8 mouse cellular contexts compared by ENCODE assay signal in the genomic region with DNA sequence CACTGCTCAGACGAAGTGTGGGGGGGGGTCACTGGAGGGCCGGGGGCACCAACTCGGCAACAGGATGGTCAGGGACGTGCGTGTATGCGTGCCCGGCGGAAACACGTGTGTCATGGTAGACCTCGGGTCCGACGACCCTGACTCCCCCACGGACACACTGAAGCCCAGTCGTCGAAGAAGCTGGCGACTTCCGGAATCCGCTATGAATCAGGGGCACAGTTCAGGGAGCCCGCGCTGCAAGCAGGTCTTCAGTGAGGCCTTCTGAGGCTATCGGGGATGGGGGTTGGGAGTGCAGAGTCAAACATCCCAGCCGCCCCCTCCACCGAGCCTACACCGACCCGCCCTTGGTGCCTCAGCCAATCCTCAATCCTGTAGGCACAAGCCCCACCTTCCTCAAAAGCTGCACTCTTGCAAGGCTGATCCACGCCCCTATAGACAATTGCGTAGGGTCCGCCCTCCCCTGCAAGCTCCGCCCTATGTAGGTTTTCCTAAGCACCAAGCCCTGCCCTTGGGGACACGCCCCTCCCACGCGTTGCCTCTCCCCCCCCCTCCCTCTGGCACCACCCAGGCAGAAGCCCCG. TPM values are rescaled to one million over a fixed set of nuclear protein-coding genes. Genes with fewer than 3 reads are reported as not detected.
DNase-seq lines count a peak whose midpoint lies in the region; ATAC-seq and TF ChIP-seq lines count a peak whose summit lies in the region.

No protein-coding gene starts in this region.

- no peak for TF ChIP-seq CTCF in C2C12 (IDR thresholded peaks at IDR 0.05; ENCODE audit: control insufficient read depth, insufficient read depth, insufficient read length)
- TF ChIP-seq CTCF in brain, embryonic 14.5 days (IDR thresholded peaks at IDR 0.05; ENCODE audit: borderline replicate concordance, extremely low read depth, insufficient read depth, insufficient read length): no peak

- DNase-seq in brain, embryonic 14.5 days (ENCODE audit: low read depth): peak; percentile 99
- peak; percentile 96 for DNase-seq in kidney, postnatal 10 days
- DNase-seq in natural killer cell, adult 2 months (ENCODE audit: low spot score in 2 of 2): peak; percentile 88 to 93

- peak overlapping the region; percentile 60 for H3K4me3 ChIP-seq in C2C12 (ENCODE audit: insufficient read depth, poor library complexity, severe bottlenecking)
- peak overlapping the region; percentile 74 for H3K4me3 ChIP-seq in erythroblast, embryonic 14.5 days (replicated peaks)
- peak overlapping the region; percentile 91 for H3K4me3 ChIP-seq in heart, embryonic 12.5 days
- H3K4me3 ChIP-seq in liver, embryonic 12.5 days: peak overlapping the region; percentile 80
- H3K4me3 ChIP-seq in stomach, embryonic 15.5 days (replicated peaks): peak overlapping the region; percentile 82

- TF ChIP-seq POLR2A in brain, embryonic 14.5 days (IDR thresholded peaks at IDR 0.05; ENCODE audit: borderline replicate concordance, extremely low read depth, insufficient read depth, insufficient read length, poor library complexity, severe bottlenecking): peak; percentile 29; the same call in 1 of the 2 replicates

- peak overlapping the region; percentile 96 for H3K9ac ChIP-seq in heart, embryonic 12.5 days
- H3K9ac ChIP-seq in liver, embryonic 12.5 days: peak overlapping the region; percentile 84
- H3K9ac ChIP-seq in stomach, embryonic 15.5 days: peak overlapping the region; percentile 52; the same call in 1 of the 2 replicates

- no peaks in the 10 kb centered on the region for H3K27me3 ChIP-seq in C2C12 (ENCODE audit: control insufficient read depth, insufficient read depth, insufficient read length)
- H3K27me3 ChIP-seq in erythroblast, embryonic 14.5 days (ENCODE audit: control insufficient read depth): no peaks in the 10 kb centered on the region
- H3K27me3 ChIP-seq in heart, embryonic 12.5 days (replicated peaks): no peaks in the 10 kb centered on the region
- H3K27me3 ChIP-seq in liver, embryonic 12.5 days (replicated peaks): no peaks in the 10 kb centered on the region
- H3K27me3 ChIP-seq in stomach, embryonic 15.5 days (replicated peaks): no peaks in the 10 kb centered on the region

- H3K4me1 ChIP-seq in erythroblast, embryonic 14.5 days (ENCODE audit: control insufficient read depth): peaks cover 42% of the 10 kb centered on the region
- peaks cover 21% of the 10 kb centered on the region for H3K4me1 ChIP-seq in heart, embryonic 12.5 days (replicated peaks)
- peaks cover 43% of the 10 kb centered on the region for H3K4me1 ChIP-seq in liver, embryonic 12.5 days
- H3K4me1 ChIP-seq in stomach, embryonic 15.5 days: peaks cover 17% of the 10 kb centered on the region

- peak overlapping the region; percentile 92 for H3K4me2 ChIP-seq in heart, embryonic 12.5 days
- H3K4me2 ChIP-seq in liver, embryonic 12.5 days: peak overlapping the region; percentile 98
- peak overlapping the region; percentile 94 for H3K4me2 ChIP-seq in stomach, embryonic 15.5 days

- H3K9me3 ChIP-seq in erythroblast, embryonic 14.5 days (ENCODE audit: control insufficient read depth, low read length): no peaks in the 10 kb centered on the region
- no peaks in the 10 kb centered on the region for H3K9me3 ChIP-seq in heart, embryonic 12.5 days (replicated peaks)
- no peaks in the 10 kb centered on the region for H3K9me3 ChIP-seq in liver, embryonic 12.5 days (replicated peaks)
- no peaks in the 10 kb centered on the region for H3K9me3 ChIP-seq in stomach, embryonic 15.5 days

- peak; percentile 95 for ATAC-seq in heart, embryonic 12.5 days (ENCODE audit: insufficient number of reproducible peaks, low FRiP score)
- peak; percentile 92 for ATAC-seq in liver, embryonic 12.5 days
- peak; percentile 94 for ATAC-seq in stomach, embryonic 15.5 days (ENCODE audit: insufficient read depth, low FRiP score, low read depth)

- H3K27ac ChIP-seq in heart, embryonic 12.5 days (ENCODE audit: poor library complexity, severe bottlenecking): peak overlapping the region; percentile 98
- peak overlapping the region; percentile 94 for H3K27ac ChIP-seq in liver, embryonic 12.5 days
- peak overlapping the region; percentile 100 for H3K27ac ChIP-seq in stomach, embryonic 15.5 days

- peaks cover 18% of the 10 kb centered on the region for H3K79me3 ChIP-seq in C2C12 (ENCODE audit: low read depth)

- H3K79me2 ChIP-seq in C2C12 (ENCODE audit: control insufficient read depth, insufficient read depth): peaks cover 35% of the 10 kb centered on the region

- H3ac ChIP-seq in C2C12 (ENCODE audit: control insufficient read depth, insufficient read length, low read depth): peak overlapping the region; percentile 83

- 0% methylated on average over 33 of the region's 33 CpGs for WGBS in heart, embryonic 12.5 days
- WGBS in liver, embryonic 12.5 days (ENCODE audit: insufficient replicate concordance): under 1% methylated on average over 33 of the region's 33 CpGs
- under 1% methylated on average over 33 of the region's 33 CpGs for WGBS in stomach, embryonic 15.5 days

- H3K36me3 ChIP-seq in C2C12 (ENCODE audit: control insufficient read depth, insufficient read depth): peaks cover 12% of the 10 kb centered on the region
- H3K36me3 ChIP-seq in erythroblast, embryonic 14.5 days (ENCODE audit: control insufficient read depth): peaks cover 14% of the 10 kb centered on the region
- H3K36me3 ChIP-seq in heart, embryonic 12.5 days: peaks cover 18% of the 10 kb centered on the region
- peaks cover 14% of the 10 kb centered on the region for H3K36me3 ChIP-seq in liver, embryonic 12.5 days
- peaks cover 13% of the 10 kb centered on the region for H3K36me3 ChIP-seq in stomach, embryonic 15.5 days

TF ChIP-seq in C2C12, 6 proteins besides CTCF, POLR2A, EP300 and RAD21:
- TF ChIP-seq USF1 (IDR thresholded peaks at IDR 0.05; ENCODE audit: low read depth) (no peak), FOSL1 (IDR thresholded peaks at IDR 0.05; ENCODE audit: insufficient read depth, low read length, poor library complexity, severe bottlenecking) (no peak), CEBPB (IDR thresholded peaks at IDR 0.05; ENCODE audit: low read depth) (no peak), MYOG (IDR thresholded peaks at IDR 0.05; ENCODE audit: control insufficient read depth, extremely low read depth, insufficient read length) (no peak), MYOD1 (IDR thresholded peaks at IDR 0.05; ENCODE audit: control insufficient read depth, insufficient read length, low read depth) (no peak), MAX (IDR thresholded peaks at IDR 0.05) (no peak)

RNA-seq across cellular contexts. Expression of a gene that starts 1.3 kb away (rescaled TPM):
- 14.2 TPM for polyA plus RNA-seq in C2C12 (2012; fragmentation: generic; extraction: Trizol)
- polyA plus RNA-seq in brain, embryonic 14.5 days (2012; rRNA removed): 10.5 and 39.1 TPM in 2 replicates
- 1.6 and 2.9 TPM in 2 replicates for polyA plus RNA-seq in erythroblast, embryonic 14.5 days (2012)
- 7.1 and 7.2 TPM in 2 replicates for polyA plus RNA-seq in heart, embryonic 12.5 days (2016; fragmentation: Nextera tagmentation; extraction: Ambion mirVana)
- 3.0 and 4.1 TPM in 2 replicates for polyA plus RNA-seq in liver, embryonic 12.5 days (2016; fragmentation: Nextera tagmentation; extraction: Ambion mirVana)
- 9.1 and 9.6 TPM in 2 replicates for polyA plus RNA-seq in stomach, embryonic 15.5 days (2015; fragmentation: Nextera tagmentation; extraction: Ambion mirVana)

RNA-seq across cellular contexts. Expression of a gene that starts 8.2 kb away (rescaled TPM):
- polyA plus RNA-seq in C2C12 (2012; fragmentation: generic; extraction: Trizol): 66.6 TPM
- polyA plus RNA-seq in brain, embryonic 14.5 days (2012; rRNA removed): 81.9 and 84.1 TPM in 2 replicates
- 12.5 and 14.9 TPM in 2 replicates for polyA plus RNA-seq in erythroblast, embryonic 14.5 days (2012)
- 43.3 and 45.7 TPM in 2 replicates for polyA plus RNA-seq in heart, embryonic 12.5 days (2016; fragmentation: Nextera tagmentation; extraction: Ambion mirVana)
- polyA plus RNA-seq in liver, embryonic 12.5 days (2016; fragmentation: Nextera tagmentation; extraction: Ambion mirVana): 31.6 and 38.7 TPM in 2 replicates
- polyA plus RNA-seq in stomach, embryonic 15.5 days (2015; fragmentation: Nextera tagmentation; extraction: Ambion mirVana): 52.8 and 55.5 TPM in 2 replicates

RNA-seq across cellular contexts. Expression of a gene that starts 8.5 kb away (rescaled TPM):
- polyA plus RNA-seq in C2C12 (2012; fragmentation: generic; extraction: Trizol): 14.0 TPM
- polyA plus RNA-seq in brain, embryonic 14.5 days (2012; rRNA removed): 25.0 and 30.6 TPM in 2 replicates
- polyA plus RNA-seq in erythroblast, embryonic 14.5 days (2012): 3.0 and 3.6 TPM in 2 replicates
- 13.6 and 14.0 TPM in 2 replicates for polyA plus RNA-seq in heart, embryonic 12.5 days (2016; fragmentation: Nextera tagmentation; extraction: Ambion mirVana)
- polyA plus RNA-seq in liver, embryonic 12.5 days (2016; fragmentation: Nextera tagmentation; extraction: Ambion mirVana): 8.5 and 8.6 TPM in 2 replicates
- 20.5 and 24.7 TPM in 2 replicates for polyA plus RNA-seq in stomach, embryonic 15.5 days (2015; fragmentation: Nextera tagmentation; extraction: Ambion mirVana)

RNA-seq across cellular contexts. Expression of a gene that starts 36.3 kb away (rescaled TPM):
- 56.8 TPM for polyA plus RNA-seq in C2C12 (2012; fragmentation: generic; extraction: Trizol)
- 18.2 and 20.7 TPM in 2 replicates for polyA plus RNA-seq in brain, embryonic 14.5 days (2012; rRNA removed)
- polyA plus RNA-seq in erythroblast, embryonic 14.5 days (2012): 0.45 and 0.53 TPM in 2 replicates
- 79.3 and 79.4 TPM in 2 replicates for polyA plus RNA-seq in heart, embryonic 12.5 days (2016; fragmentation: Nextera tagmentation; extraction: Ambion mirVana)
- 13.9 and 15.5 TPM in 2 replicates for polyA plus RNA-seq in liver, embryonic 12.5 days (2016; fragmentation: Nextera tagmentation; extraction: Ambion mirVana)
- 58.0 and 59.8 TPM in 2 replicates for polyA plus RNA-seq in stomach, embryonic 15.5 days (2015; fragmentation: Nextera tagmentation; extraction: Ambion mirVana)

RNA-seq across cellular contexts. Expression of a gene that starts 37.9 kb away (rescaled TPM):
- 58.4 TPM for polyA plus RNA-seq in C2C12 (2012; fragmentation: generic; extraction: Trizol)
- polyA plus RNA-seq in brain, embryonic 14.5 days (2012; rRNA removed): 125 and 147 TPM in 2 replicates
- polyA plus RNA-seq in erythroblast, embryonic 14.5 days (2012): 29.6 and 31.0 TPM in 2 replicates
- polyA plus RNA-seq in heart, embryonic 12.5 days (2016; fragmentation: Nextera tagmentation; extraction: Ambion mirVana): 37.0 and 41.2 TPM in 2 replicates
- polyA plus RNA-seq in liver, embryonic 12.5 days (2016; fragmentation: Nextera tagmentation; extraction: Ambion mirVana): 19.0 and 21.4 TPM in 2 replicates
- 32.4 and 39.3 TPM in 2 replicates for polyA plus RNA-seq in stomach, embryonic 15.5 days (2015; fragmentation: Nextera tagmentation; extraction: Ambion mirVana)

Comparison
In these comparisons a context has a peak if more than half of its experiments do, and no peak if none do; other contexts are left out.
1. Peak in every context shown above with its lines: DNase-seq, ATAC-seq, H3K4me3 ChIP-seq and H3K27ac ChIP-seq.